Mouse (Mus musculus): ENCODE measurements around the gene Olfr1066. TPM values are rescaled to one million over a fixed set of nuclear protein-coding genes. Genes with fewer than 3 reads are reported as not detected.
A peak's percentile ranks its signal among the peaks of the same experiment; 100 is the strongest.
"Not testable (repeated sequence)": the region's sequence is repeated elsewhere in the genome, so short reads cannot be mapped to it uniquely, and the experiment has no call there.

Olfr1066 gene
- total RNA-seq (2021) = not detected
- long read RNA-seq, experiment 1 = 0 reads
- long read RNA-seq, experiment 2 = 0 reads

DNA sequence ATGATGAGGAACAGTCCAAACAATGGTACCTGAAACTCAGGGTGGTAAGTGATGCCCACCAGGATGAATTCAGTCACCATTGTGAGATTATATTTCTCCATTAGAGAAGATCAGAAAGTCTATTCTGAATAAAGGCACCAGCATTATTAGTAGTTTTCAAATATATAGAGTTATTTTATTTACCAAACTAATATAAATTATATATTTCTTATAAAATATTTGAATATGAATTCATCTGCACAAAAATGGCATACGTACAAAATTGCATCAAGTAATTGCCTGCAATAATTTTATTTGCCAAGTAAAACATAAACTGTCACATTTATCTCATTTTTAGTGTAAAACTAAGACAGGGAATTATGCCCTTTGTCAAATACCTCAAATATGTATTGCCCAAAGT is at the start of gene Olfr1066:
TSS of gene Olfr1066 (minus strand) at position 101 of the 400 bp plus-strand sequence.
- DNase-seq = no peak

DNA sequence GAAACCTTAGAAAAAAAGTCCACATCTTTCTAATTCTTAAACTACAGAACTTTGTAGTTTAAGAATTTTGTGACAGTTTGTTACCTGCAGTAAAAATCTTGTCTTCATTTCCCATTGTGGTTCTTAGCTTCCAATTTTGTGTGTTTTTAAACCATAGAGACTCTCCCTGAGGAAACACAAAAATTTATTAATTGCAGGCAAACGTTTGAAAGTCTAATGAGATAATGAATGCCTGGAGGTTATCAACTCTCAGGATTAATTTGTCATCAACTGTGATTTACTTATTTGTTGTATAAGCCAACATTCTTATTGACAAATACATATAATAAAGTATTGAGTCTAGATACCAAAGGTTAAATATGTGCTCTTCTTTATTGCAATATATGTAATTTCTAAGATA is 31.2 kb upstream of the Olfr1066 start, which contains the start of gene Olfr228:
TSS of gene Olfr228 (minus strand) at position 101 of the 400 bp plus-strand sequence.
- no peak for DNase-seq

DNA sequence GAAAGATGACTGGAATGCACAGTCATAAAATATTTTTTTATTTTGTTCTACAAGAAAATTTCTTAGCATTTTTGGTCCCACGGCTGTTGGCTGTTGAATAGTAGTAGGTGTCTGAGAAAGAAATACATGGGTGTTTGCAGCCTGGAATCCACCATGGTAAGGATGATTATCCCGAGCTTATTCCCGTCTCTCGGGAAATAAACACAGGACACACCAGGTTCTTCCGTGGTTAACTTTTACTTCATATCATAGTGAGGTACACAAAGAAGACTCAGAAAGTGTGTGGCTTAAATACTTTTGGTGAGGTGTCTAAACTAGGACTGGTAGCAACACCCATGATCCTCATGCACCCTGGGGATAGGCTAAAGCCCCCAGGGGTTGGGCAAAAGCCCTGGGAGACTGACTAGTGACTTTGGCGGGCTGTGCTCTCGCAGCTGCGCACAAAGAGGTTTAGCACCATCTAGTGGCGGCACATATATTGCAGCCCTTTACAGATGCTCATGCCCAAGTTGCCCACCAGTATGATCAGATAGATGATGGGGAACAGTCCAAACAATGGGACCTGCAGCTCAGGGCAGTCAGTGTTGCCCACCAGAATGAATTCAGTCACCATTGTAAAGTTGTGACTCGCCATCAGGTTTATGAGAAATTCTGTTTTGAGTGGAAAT is 8.5 kb upstream of the Olfr1066 start:
- peak; percentile 2 to 60 for DNase-seq

DNA sequence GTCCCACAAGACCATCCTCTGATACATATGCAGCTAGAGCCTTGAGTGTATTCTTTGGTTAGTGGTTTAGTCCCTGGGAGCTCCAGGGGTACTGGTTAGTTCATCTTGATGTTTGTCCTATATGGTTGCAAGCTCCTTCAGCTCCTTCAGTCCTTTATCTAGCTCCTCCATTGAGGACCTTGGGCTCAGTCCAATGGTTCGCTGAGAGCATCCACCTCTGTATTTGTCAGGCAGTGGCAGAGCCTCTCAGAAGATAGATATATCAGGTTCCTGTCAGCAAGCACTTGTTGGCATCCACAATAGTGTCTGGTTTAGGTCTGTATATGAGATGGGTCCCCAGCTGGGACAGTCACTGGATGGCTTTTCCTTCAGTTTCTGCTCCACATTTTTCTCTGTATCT is 4.4 kb upstream of the Olfr1066 start:
- DNase-seq = no peak

DNA sequence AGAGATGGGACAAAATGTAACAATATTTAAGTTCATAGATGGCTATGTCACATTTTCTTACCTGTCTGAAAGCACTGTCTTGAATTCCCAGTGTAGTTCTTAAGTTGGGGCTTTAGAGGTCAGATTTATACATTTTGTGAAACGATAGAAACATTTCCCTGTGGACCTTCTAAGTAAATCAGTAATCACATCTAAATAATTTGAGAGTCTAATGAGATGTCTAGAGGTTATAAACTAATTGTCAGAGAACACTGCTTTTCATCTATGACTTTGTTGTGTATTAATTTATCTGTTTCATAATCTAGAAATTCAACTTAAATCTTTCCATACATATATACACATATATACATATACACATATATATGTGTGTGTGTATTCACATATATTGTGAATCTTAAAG is 5.6 kb downstream of the Olfr1066 start, which contains the start of gene Olfr1065:
TSS of gene Olfr1065 (minus strand) at position 101 of the 400 bp plus-strand sequence.
- not testable (repeated sequence) for DNase-seq

DNA sequence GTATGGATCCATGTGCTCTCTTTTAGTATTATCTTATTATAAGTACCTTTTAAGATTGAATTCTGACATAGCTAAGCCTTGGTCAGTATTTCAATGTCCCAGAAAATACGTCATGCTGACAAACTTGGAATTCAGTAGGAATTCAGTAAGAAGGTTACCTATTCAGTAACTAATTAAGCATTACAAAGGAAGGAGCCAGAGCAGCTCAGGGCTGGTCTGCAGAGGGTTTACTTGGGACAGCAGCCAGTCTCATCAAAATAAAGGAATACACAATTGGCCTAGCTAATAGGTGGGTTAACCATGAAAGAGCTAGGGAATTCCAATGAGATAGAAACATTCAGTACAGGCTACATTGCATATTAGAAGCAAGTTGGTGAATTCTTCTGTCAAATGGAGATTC is 14.0 kb downstream of the Olfr1066 start:
- not testable (repeated sequence) for DNase-seq

DNA sequence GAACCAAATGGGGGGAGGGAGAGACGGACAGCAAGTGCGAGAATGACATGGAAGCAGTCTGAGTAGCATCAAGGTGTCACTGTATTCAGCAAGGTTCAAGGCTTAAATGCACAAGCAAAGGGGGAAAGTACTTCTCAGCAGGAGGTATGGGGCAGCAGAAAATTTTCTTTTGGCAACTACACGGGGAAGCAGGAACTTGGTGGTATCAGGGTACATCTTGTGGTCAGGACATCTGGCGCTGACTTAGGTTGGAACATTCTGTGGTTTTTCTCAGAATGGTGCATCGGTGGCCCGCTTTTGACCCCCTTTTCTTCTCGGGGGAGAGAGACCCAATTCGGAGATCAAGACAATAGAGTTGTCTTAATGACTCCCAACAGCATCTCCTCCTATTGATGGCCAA is 27.6 kb downstream of the Olfr1066 start:
- not testable (repeated sequence) for DNase-seq

DNA sequence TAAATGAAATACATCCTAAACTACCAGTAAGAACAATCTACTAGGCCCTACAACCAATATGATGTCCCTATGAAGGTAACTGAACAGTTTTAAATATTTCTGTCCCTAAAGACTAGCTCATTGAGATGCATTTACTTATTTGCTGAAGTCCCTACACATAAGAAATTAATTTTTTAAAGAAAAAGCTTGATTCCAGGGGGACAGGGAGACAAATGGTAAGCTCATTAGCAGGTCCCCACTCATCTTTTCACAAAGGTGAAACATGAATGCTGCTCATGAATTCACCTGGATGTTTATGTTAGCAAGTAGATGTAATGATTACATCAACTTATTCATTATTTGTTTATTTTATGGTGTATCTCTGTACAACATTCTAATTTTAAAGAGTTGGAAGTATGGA is 29.4 kb downstream of the Olfr1066 start, which contains the start of gene Olfr1062:
TSS of gene Olfr1062 (minus strand) at position 101 of the 400 bp plus-strand sequence.
- not testable (repeated sequence) for DNase-seq

DNA sequence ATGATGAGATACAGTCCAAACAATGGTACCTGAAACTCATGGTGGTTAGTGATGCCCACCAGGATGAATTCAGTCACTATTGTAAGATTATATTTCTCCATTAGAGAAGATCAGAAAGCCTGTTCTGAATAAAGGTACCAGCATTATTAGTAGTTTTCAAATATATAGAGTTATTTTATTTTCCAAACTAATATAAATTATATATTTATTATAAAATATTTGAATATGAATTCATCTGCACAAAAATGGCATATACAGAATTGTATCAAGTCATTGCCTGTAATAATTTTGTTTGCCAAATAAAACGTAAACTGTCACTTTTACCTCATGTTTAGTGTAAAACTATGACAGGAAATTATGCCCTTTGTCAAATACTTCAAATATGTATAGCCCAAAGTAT is 42.1 kb downstream of the Olfr1066 start, which contains the start of gene Olfr1061:
TSS of gene Olfr1061 (minus strand) at position 101 of the 400 bp plus-strand sequence.
- DNase-seq = no peak

Other genes starting within 250 kb of the Olfr1066 start
- gene Olfr1046, start 237.0 kb downstream of the Olfr1066 start, total RNA-seq (2021) = not detected
- not detected for gene Olfr1047, start 224.9 kb downstream of the Olfr1066 start, total RNA-seq (2021)
- not detected for gene Olfr1048, start 216.0 kb downstream of the Olfr1066 start, total RNA-seq (2021)
- gene Olfr1049, start 197.9 kb downstream of the Olfr1066 start, total RNA-seq (2021) = not detected
- not detected for gene Olfr1051, start 177.2 kb downstream of the Olfr1066 start, total RNA-seq (2021)
- gene Olfr1052, start 163.8 kb downstream of the Olfr1066 start, total RNA-seq (2021) = not detected
- gene Olfr1053, start 141.0 kb downstream of the Olfr1066 start, total RNA-seq (2021) = not detected
- gene Olfr1054, start 120.8 kb downstream of the Olfr1066 start, total RNA-seq (2021) = not detected
- not detected for gene Olfr1055, start 106.0 kb downstream of the Olfr1066 start, total RNA-seq (2021)
- gene Olfr1056, start 93.8 kb downstream of the Olfr1066 start, total RNA-seq (2021) = not detected
- not detected for gene Olfr1057, start 77.9 kb downstream of the Olfr1066 start, total RNA-seq (2021)
- gene Olfr1058, start 67.7 kb downstream of the Olfr1066 start, total RNA-seq (2021) = not detected
- not detected for gene Olfr1061, start 42.2 kb downstream of the Olfr1066 start, total RNA-seq (2021)
- not detected for gene Olfr1062, start 29.5 kb downstream of the Olfr1066 start, total RNA-seq (2021)
- gene Olfr1065, start 5.7 kb downstream of the Olfr1066 start, total RNA-seq (2021) = not detected
- not detected for gene Olfr228, start 31.1 kb upstream of the Olfr1066 start, total RNA-seq (2021)
- gene Olfr1076, start 52.2 kb upstream of the Olfr1066 start, total RNA-seq (2021) = not detected
- not detected for gene Olfr1079, start 86.2 kb upstream of the Olfr1066 start, total RNA-seq (2021)
- gene Olfr1080, start 102.0 kb upstream of the Olfr1066 start, total RNA-seq (2021) = not detected
- not detected for gene Olfr1082, start 142.7 kb upstream of the Olfr1066 start, total RNA-seq (2021)
- not detected for gene Olfr1084, start 183.5 kb upstream of the Olfr1066 start, total RNA-seq (2021)
- gene Olfr1085, start 205.8 kb upstream of the Olfr1066 start, total RNA-seq (2021) = not detected
- not detected for gene Olfr1086, start 223.8 kb upstream of the Olfr1066 start, total RNA-seq (2021)
- not detected for gene Olfr1087, start 242.1 kb upstream of the Olfr1066 start, total RNA-seq (2021)